Mouse (Mus musculus): ENCODE measurements at regions not wholly inside any gene's neighbourhood (a gene's known extent, or its start where the extent isn't known, plus 50 kb on each side); places are given as distances from the start of the nearest gene placed in this dataset.

DNA sequence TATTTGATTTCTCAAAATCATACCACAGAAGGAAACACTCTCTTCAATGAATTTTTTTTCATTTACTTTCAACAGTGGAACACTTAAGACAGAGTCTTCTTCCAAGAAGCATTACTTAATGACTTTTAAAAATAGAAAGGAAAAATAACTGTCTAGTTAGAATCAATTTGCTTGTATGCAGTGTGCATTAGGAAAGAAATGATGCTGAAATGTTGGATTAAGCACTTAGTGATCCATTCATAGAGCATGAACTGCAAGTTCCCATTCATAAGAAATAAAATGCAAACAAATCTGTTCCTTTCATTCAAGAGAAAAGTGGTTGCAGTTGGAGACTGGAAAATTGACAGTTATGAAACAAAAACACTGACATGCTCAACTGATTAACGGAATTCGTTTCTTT is 493.2 kb upstream of the N6amt1 start:
- TF ChIP-seq POLR2A (IDR thresholded peaks at IDR 0.05; ENCODE audit: low read depth, low read length): no peak
- no peak for TF ChIP-seq CTCF (IDR thresholded peaks at IDR 0.05; ENCODE audit: extremely low read depth, insufficient read length, insufficient replicate concordance, low read depth, low read length)
